Mouse (Mus musculus) skeletal muscle tissue, adult 2 months (tissue): Measurements from ENCODE around the gene Iars2.
"Not testable (repeated sequence)": the region's sequence is repeated elsewhere in the genome, so short reads cannot be mapped to it uniquely, and the experiment has no call there.

Source experiments
- DNase-seq: peaks from one replicate; pipeline ENCODE4 v3.0.0-alpha.2; 2012; ENCODE audit warnings: low read depth, low spot score

Gene Iars2

GRCm38 (mm10) chr1:185331983-185332430, 2.8 kb upstream of the Iars2 start, which contains the start of gene Bpnt1:
Gene Bpnt1, plus strand, starts transcription at chr1:185332149.
- DNase-seq: peak; percentile 93

- DNase-seq: no peak
These were observed 2.2 kb upstream of the Iars2 start for GRCm38 (mm10) chr1:185331364-185331763.

GRCm38 (mm10) chr1:185329851-185330250, 655 bp upstream of the Iars2 start:
- DNase-seq: no peak

- not testable (repeated sequence) for DNase-seq
These were observed 1.3 kb downstream of the Iars2 start for GRCm38 (mm10) chr1:185327754-185328345.

- no peak for DNase-seq
These were observed 13.2 kb downstream of the Iars2 start for GRCm38 (mm10) chr1:185315846-185316568.

GRCm38 (mm10) chr1:185314546-185314945, 14.7 kb downstream of the Iars2 start:
- no peak for DNase-seq

- no peak for DNase-seq
These were observed 17.2 kb downstream of the Iars2 start for GRCm38 (mm10) chr1:185311949-185312348.

GRCm38 (mm10) chr1:185308908-185309307, 20.3 kb downstream of the Iars2 start:
- peak; percentile 53 for DNase-seq

- DNase-seq: no peak
These were observed 20.9 kb downstream of the Iars2 start for GRCm38 (mm10) chr1:185308334-185308733.

- DNase-seq: no peak
These were observed 21.6 kb downstream of the Iars2 start for GRCm38 (mm10) chr1:185307645-185308044.

GRCm38 (mm10) chr1:185306836-185307235, 22.4 kb downstream of the Iars2 start:
- DNase-seq: no peak

GRCm38 (mm10) chr1:185302816-185303215, 26.4 kb downstream of the Iars2 start:
- no peak for DNase-seq

GRCm38 (mm10) chr1:185298496-185298895, 30.7 kb downstream of the Iars2 start:
- peak; percentile 69 for DNase-seq

- no peak for DNase-seq
These were observed 32.3 kb downstream of the Iars2 start for GRCm38 (mm10) chr1:185296850-185297249.

- DNase-seq: no peak
These were observed 36.4 kb downstream of the Iars2 start for GRCm38 (mm10) chr1:185292646-185293360.

GRCm38 (mm10) chr1:185291336-185291735, 37.9 kb downstream of the Iars2 start:
- no peak for DNase-seq

- peak; percentile 54 for DNase-seq
These were observed 40.0 kb downstream of the Iars2 start for GRCm38 (mm10) chr1:185289231-185289630.

- DNase-seq: no peak
These were observed 42.1 kb downstream of the Iars2 start for GRCm38 (mm10) chr1:185287066-185287465.

- DNase-seq: peak; percentile 24
These were observed 44.0 kb downstream of the Iars2 start for GRCm38 (mm10) chr1:185285171-185285570.

GRCm38 (mm10) chr1:185284740-185285139, 44.5 kb downstream of the Iars2 start:
- peak; percentile 35 for DNase-seq

GRCm38 (mm10) chr1:185283247-185283646, 45.9 kb downstream of the Iars2 start:
- no peak for DNase-seq

GRCm38 (mm10) chr1:185282846-185283245, 46.4 kb downstream of the Iars2 start:
- DNase-seq: no peak
